In the genomic region with DNA sequence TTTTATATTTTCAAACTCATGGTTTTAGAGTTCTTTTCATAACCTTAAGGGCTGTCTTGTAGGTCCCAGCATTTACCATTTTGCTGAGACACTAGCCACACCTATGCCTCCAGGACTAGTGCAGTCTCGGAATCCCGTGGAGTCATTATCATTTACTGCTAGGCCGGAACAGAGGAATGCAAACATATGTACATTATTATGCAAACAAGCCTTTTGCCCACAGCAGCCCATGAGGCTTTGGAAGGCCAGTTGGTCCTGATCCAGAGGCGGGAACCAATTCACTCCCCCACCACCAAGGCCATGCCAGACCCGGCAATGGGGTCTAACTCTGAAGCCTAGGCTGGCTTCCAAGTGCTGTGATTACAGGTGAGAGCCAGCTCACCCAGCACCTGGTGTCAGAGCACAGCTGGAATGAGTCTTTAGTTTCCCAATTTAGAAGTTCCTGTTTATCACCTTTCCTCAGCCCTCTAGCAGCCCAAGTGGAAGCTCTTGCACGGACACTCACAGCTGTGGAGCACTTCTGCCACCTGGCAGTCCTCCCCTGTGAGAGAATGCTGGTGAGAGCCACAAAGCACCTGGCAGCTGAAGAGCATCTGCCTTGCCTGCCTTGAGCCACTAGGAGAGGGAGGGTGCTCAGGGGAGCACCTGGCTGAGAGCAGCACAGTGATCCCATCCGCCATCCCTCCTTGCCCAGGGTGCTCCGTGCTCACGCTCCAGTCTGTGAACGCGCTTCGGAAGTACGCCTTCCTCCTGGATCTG, we compare ENCODE assay signal across 18 mouse cellular contexts. TPM values are rescaled to one million over a fixed set of nuclear protein-coding genes. Genes with fewer than 3 reads are reported as not detected.
DNase-seq lines count a peak whose midpoint lies in the region; ATAC-seq and TF ChIP-seq lines count a peak whose summit lies in the region.
"Had no signal": no experiment of that assay in that cellular context is flagged by ENCODE, and none has a peak within 500 bp of the region (broad histone marks: within the 10 kb centered on the region; RNA-seq: fewer than 3 reads in every experiment).

No protein-coding gene starts in this region.

- WGBS in lung, adult 2 months, result 80% methylated on average over 13 of the region's 13 CpGs
- WGBS in midbrain, embryonic 11.5 days, result 80% methylated on average over 13 of the region's 13 CpGs

- peaks cover 24% of the 10 kb centered on the region for H3K9me3 ChIP-seq in ES-Bruce4 (replicated peaks; ENCODE audit: control insufficient read depth, insufficient read depth, low read length, poor library complexity, severe bottlenecking)
- H3K9me3 ChIP-seq in midbrain, embryonic 11.5 days (ENCODE audit: control insufficient read depth, low read length), result no peaks in the 10 kb centered on the region
- H3K9me3 ChIP-seq: forebrain, embryonic 15.5 days; heart, embryonic 13.5 days had no signal

- H3K27ac ChIP-seq in ES-Bruce4 (ENCODE audit: insufficient read depth, low read length), result peak overlapping the region; percentile 100
- no peak overlapping the region for H3K27ac ChIP-seq in midbrain, embryonic 11.5 days (ENCODE audit: low read depth, low read length)
- H3K27ac ChIP-seq: forebrain, embryonic 15.5 days; heart, embryonic 13.5 days; hindbrain, postnatal 0 days had no signal

- peak overlapping the region; percentile 61 for H3K9ac ChIP-seq in ES-Bruce4 (ENCODE audit: low read depth, poor library complexity, severe bottlenecking)
- no peak overlapping the region for H3K9ac ChIP-seq in midbrain, embryonic 11.5 days (ENCODE audit: low read length)
- H3K9ac ChIP-seq: forebrain, embryonic 15.5 days; heart, embryonic 13.5 days had no signal

- no peaks in the 10 kb centered on the region for H3K4me1 ChIP-seq in lung, adult 2 months (ENCODE audit: control insufficient read depth, insufficient read depth, low read length)
- H3K4me1 ChIP-seq in ES-Bruce4 (ENCODE audit: control insufficient read depth, insufficient read depth, low read length), result peaks cover 5% of the 10 kb centered on the region
- H3K4me1 ChIP-seq in midbrain, embryonic 11.5 days (ENCODE audit: control insufficient read depth, insufficient read depth, low read length), result no peaks in the 10 kb centered on the region; the same call in 1 of the 2 replicates
- H3K4me1 ChIP-seq: forebrain, embryonic 15.5 days; heart, embryonic 13.5 days had no signal

- no peak for TF ChIP-seq CTCF in lung, adult 2 months (IDR thresholded peaks at IDR 0.05; ENCODE audit: insufficient read depth, low read length)
- no peak for TF ChIP-seq CTCF in ES-Bruce4 (IDR thresholded peaks at IDR 0.05; ENCODE audit: low read depth, low read length)

- DNase-seq in lung, adult 2 months, result peak; percentile 25
- no peak for DNase-seq in lung, postnatal 10 days
- peak; percentile 100 for DNase-seq in R1 (ENCODE audit: low read depth, low spot score)
- peak; percentile 16 to 35 for DNase-seq in lung, postnatal 4 days
- DNase-seq in midbrain, embryonic 11.5 days (ENCODE audit: low spot score, missing footprints), result no peak
- no peak for DNase-seq in testis, postnatal 14 days (ENCODE audit: low spot score)
- DNase-seq: adrenal gland, postnatal 14 days; cerebellum, adult 9-11 months; embryo, embryonic 11 days; heart, postnatal 4 days; left cerebral cortex, postnatal 4 days; right cerebral cortex, postnatal 14 days had no signal

- ATAC-seq in midbrain, embryonic 11.5 days (ENCODE audit: low FRiP score), result no peak
- ATAC-seq: forebrain, embryonic 15.5 days; hindbrain, postnatal 0 days had no signal

- no peak overlapping the region for H3K4me3 ChIP-seq in lung, adult 2 months (replicated peaks; ENCODE audit: extremely low read depth, low read depth, low read length)
- H3K4me3 ChIP-seq in ES-Bruce4 (ENCODE audit: low read depth, low read length), result peak overlapping the region; percentile 66
- no peak overlapping the region for H3K4me3 ChIP-seq in midbrain, embryonic 11.5 days (ENCODE audit: low read depth, low read length)
- H3K4me3 ChIP-seq: erythroblast, embryonic 14.5 days; forebrain, embryonic 15.5 days; heart, embryonic 13.5 days had no signal

- H3K36me3 ChIP-seq in ES-Bruce4 (ENCODE audit: control insufficient read depth, insufficient read depth, low read length, poor library complexity, severe bottlenecking), result peaks cover 6% of the 10 kb centered on the region; the same call in 1 of the 2 replicates
- H3K36me3 ChIP-seq in midbrain, embryonic 11.5 days (ENCODE audit: control insufficient read depth, insufficient read depth, low read length), result no peaks in the 10 kb centered on the region
- H3K36me3 ChIP-seq: forebrain, embryonic 15.5 days had no signal

- peak; percentile 98 for TF ChIP-seq EP300 in ES-Bruce4 (IDR thresholded peaks at IDR 0.05; ENCODE audit: insufficient read depth, low read depth, low read length)

- no peaks in the 10 kb centered on the region for H3K27me3 ChIP-seq in ES-Bruce4 (ENCODE audit: control insufficient read depth, insufficient read depth, low read length, poor library complexity, severe bottlenecking)
- H3K27me3 ChIP-seq in midbrain, embryonic 11.5 days (ENCODE audit: control insufficient read depth, insufficient read depth, low read length), result no peaks in the 10 kb centered on the region
- H3K27me3 ChIP-seq: forebrain, embryonic 15.5 days; heart, embryonic 13.5 days had no signal

- no peak overlapping the region for H3K4me2 ChIP-seq in midbrain, embryonic 11.5 days
- H3K4me2 ChIP-seq: forebrain, embryonic 15.5 days; heart, embryonic 13.5 days; liver, embryonic 11.5 days had no signal

- no peak for TF ChIP-seq POLR2A in lung, adult 2 months (IDR thresholded peaks at IDR 0.05; ENCODE audit: borderline replicate concordance, extremely low read depth, low read depth, low read length)
- TF ChIP-seq POLR2A in ES-Bruce4 (IDR thresholded peaks at IDR 0.05; ENCODE audit: insufficient read depth, low read length), result no peak

RNA-seq across cellular contexts. Expression of gene Cenpv, which starts 27.4 kb away (rescaled TPM):
- 14.4 and 14.8 TPM in 2 replicates for polyA plus RNA-seq in lung, adult 2 months (2012; rRNA removed)
- polyA plus RNA-seq in ES-Bruce4 (2011; ENCODE audit: insufficient read depth, insufficient read length, low read depth, missing spikeins), result 66.9 and 77.3 TPM in 2 replicates
- polyA plus RNA-seq in midbrain, embryonic 11.5 days (2014; fragmentation: Nextera tagmentation; extraction: Ambion mirVana), result 54.8 and 68.5 TPM in 2 replicates

RNA-seq across cellular contexts. Expression of gene Ubb, which starts 39.3 kb away (rescaled TPM):
- polyA plus RNA-seq in lung, adult 2 months (2012; rRNA removed), result 1,478 and 1,739 TPM in 2 replicates
- 626 and 640 TPM in 2 replicates for polyA plus RNA-seq in ES-Bruce4 (2011; ENCODE audit: insufficient read depth, insufficient read length, low read depth, missing spikeins)
- 3,727 and 3,899 TPM in 2 replicates for polyA plus RNA-seq in midbrain, embryonic 11.5 days (2014; fragmentation: Nextera tagmentation; extraction: Ambion mirVana)

RNA-seq across cellular contexts. Expression of gene Ncor1, which starts 53.3 kb away (rescaled TPM):
- polyA plus RNA-seq in lung, adult 2 months (2012; rRNA removed), result 80.7 and 92.5 TPM in 2 replicates
- polyA plus RNA-seq in ES-Bruce4 (2011; ENCODE audit: insufficient read depth, insufficient read length, low read depth, missing spikeins), result 281 and 327 TPM in 2 replicates
- polyA plus RNA-seq in midbrain, embryonic 11.5 days (2014; fragmentation: Nextera tagmentation; extraction: Ambion mirVana), result 176 and 183 TPM in 2 replicates

RNA-seq across cellular contexts. Expression of gene Pigl, which starts 53.4 kb away (rescaled TPM):
- polyA plus RNA-seq in lung, adult 2 months (2012; rRNA removed), result 4.5 and 5.3 TPM in 2 replicates
- polyA plus RNA-seq in ES-Bruce4 (2011; ENCODE audit: insufficient read depth, insufficient read length, low read depth, missing spikeins), result 12.7 and 14.1 TPM in 2 replicates
- 15.4 and 15.9 TPM in 2 replicates for polyA plus RNA-seq in midbrain, embryonic 11.5 days (2014; fragmentation: Nextera tagmentation; extraction: Ambion mirVana)

Comparison
In these comparisons a context has a peak if more than half of its experiments do, and no peak if none do; other contexts are left out.
1. DNase-seq: peak in lung, adult 2 months (single experiment), R1 (single experiment) and lung, postnatal 4 days (2 of 2); none in lung, postnatal 10 days (single experiment), midbrain, embryonic 11.5 days (single experiment) and testis, postnatal 14 days (single experiment).